Mouse (Mus musculus) hindbrain, embryonic 14.5 days (tissue): Measurements from ENCODE around the gene Rcvrn. TPM values are rescaled to one million over a fixed set of nuclear protein-coding genes. Genes with fewer than 3 reads are reported as not detected.

ENCODE experiments used
- ATAC-seq: fragments of 200-750 bp; cut with Nextera tagmentation; 2 replicates; pipeline ENCODE4 v1.8.0; 2017; ENCODE audit warnings: moderate number of reproducible peaks, mild to moderate bottlenecking, moderate TSS enrichment, moderate library complexity; ENCODE audit not compliant: low FRiP score
- DNase-seq: peaks from one replicate; pipeline ENCODE4 v3.0.0-alpha.2; 2015; ENCODE audit warnings: low spot score
- H3K27ac ChIP-seq: fragments of 300-500 bp; sonication (generic); 2 replicates; pipeline ENCODE4 v1.5.1; 2014; ENCODE audit warnings: mild to moderate bottlenecking, moderate library complexity
- H3K27me3 ChIP-seq: fragments of 300-500 bp; sonication (generic); 2 replicates; pipeline ENCODE4 v1.6.1; 2014; ENCODE audit warnings: mild to moderate bottlenecking, low read length, mixed read lengths; ENCODE audit not compliant: control insufficient read depth, insufficient read depth
- H3K36me3 ChIP-seq: fragments of 300-500 bp; sonication (generic); replicated peaks from 2 replicates; pipeline ENCODE4 v1.6.1; 2014; ENCODE audit not compliant: control insufficient read depth, insufficient read depth
- H3K4me1 ChIP-seq: fragments of 300-500 bp; sonication (generic); replicated peaks from 2 replicates; pipeline ENCODE4 v1.6.1; 2014; ENCODE audit warnings: antibody characterized with exemption, low read length, mixed read lengths; ENCODE audit not compliant: control insufficient read depth, insufficient read depth
- H3K4me2 ChIP-seq: fragments of 300-500 bp; sonication (generic); replicated peaks from 2 replicates; pipeline ENCODE4 v1.6.1; 2014; ENCODE audit warnings: mild to moderate bottlenecking, moderate library complexity
- H3K4me3 ChIP-seq: fragments of 300-500 bp; sonication (generic); replicated peaks from 2 replicates; pipeline ENCODE4 v1.5.1; 2014; ENCODE audit warnings: mild to moderate bottlenecking, low read length
- H3K9ac ChIP-seq: fragments of 300-500 bp; sonication (generic); 2 replicates; pipeline ENCODE4 v1.6.1; 2014
- H3K9me3 ChIP-seq: fragments of 300-500 bp; sonication (generic); 2 replicates; pipeline ENCODE4 v1.6.1; 2016; ENCODE audit warnings: low read length; ENCODE audit not compliant: control insufficient read depth
- WGBS: fragments of 180-500 bp; shearing (Covaris S2); extraction: QIAGEN DNeasy Blood & Tissue Kit; methylation state at CpG from one replicate; pipeline ENCODE4 v1.1.7; 2014; 5-methylcytosine and 5-hydroxymethylcytosine counted together
- polyA plus RNA-seq: library from polyadenylated mRNA; unstranded; fragments of >200 nt; fragmentation: Nextera tagmentation; extraction: Ambion mirVana; gene quantifications from 2 replicates; pipeline ENCODE4 v1.2.1, GENCODE M21; 2014

The Rcvrn gene
- polyA plus RNA-seq: not detected in 2 replicates

DNA sequence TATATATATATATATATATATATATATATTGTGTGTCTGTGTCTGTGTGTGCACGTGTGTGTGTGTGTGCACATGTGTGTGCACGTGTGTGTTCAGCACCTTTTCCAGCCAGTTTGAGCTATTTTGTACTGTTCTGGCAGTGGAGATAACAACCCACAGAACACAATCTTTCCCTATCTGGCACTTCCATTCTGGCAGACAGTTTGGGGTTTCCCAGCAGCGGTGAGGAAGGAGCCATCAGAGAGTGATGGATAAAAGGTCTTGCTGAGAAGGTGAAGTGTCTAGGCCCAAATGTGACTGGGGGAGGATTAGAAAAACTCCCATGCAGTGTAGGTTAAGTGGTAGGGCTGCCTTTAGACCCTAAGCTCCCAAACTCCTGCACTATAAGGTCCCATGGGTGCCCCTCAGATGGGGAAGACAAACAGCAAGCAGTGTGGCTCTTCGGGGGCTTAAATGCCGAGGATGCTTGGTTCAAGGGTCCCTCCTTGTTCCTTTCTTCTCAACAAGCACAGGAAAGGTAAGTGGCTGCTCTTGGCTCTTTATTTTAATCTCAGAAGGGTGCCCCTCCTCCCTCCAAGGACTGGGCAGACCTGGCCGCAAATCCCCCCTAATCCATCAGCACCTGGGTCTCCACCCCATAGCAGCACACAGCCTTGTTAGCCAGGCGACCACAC, at the start of gene Rcvrn:
Rcvrn (plus strand) TSS at position 624 of the 674 bp plus-strand sequence.
- no peaks in the 10 kb centered on the region for H3K36me3 ChIP-seq
- no peak for ATAC-seq
- H3K4me2 ChIP-seq: no peak within 1 kb of the TSS
- H3K27me3 ChIP-seq: no peaks in the 10 kb centered on the region
- no peak within 1 kb of the TSS for H3K4me3 ChIP-seq
- no peak within 1 kb of the TSS for H3K27ac ChIP-seq
- no peak for DNase-seq
- no peaks in the 10 kb centered on the region for H3K4me1 ChIP-seq
- no peaks in the 10 kb centered on the region for H3K9me3 ChIP-seq
- no peak within 1 kb of the TSS for H3K9ac ChIP-seq
- WGBS: 73% methylated on average over 7 of the region's 7 CpGs

DNA sequence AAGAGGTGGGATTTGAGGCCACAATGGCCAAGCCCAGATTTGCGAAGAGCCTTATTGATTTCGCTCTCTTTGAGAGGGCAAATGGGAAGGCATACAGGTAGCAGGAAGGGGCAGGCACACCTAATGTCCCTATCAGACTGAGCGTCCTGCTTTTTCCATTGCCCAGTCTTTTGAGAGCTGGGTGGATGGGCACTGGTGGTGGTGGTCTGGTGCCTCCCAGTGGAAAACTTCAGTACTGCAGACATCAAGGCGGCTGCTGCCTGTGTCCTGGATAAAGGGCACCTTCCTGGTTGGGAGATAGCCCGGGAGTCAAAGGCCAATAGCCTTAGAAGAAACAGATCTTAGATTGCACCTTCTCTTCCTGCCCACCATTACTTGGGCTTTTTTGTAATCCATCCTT, 47.4 kb upstream of the Rcvrn start:
- no peak for ATAC-seq
- Histone ChIP-seq H3K4me1 (peaks cover 8% of the 10 kb centered on the region; the same call in 1 of the 2 replicates), H3K36me3 (no peaks in the 10 kb centered on the region), H3K4me2 (no peak overlapping the region), H3K9ac (no peak overlapping the region), H3K9me3 (no peaks in the 10 kb centered on the region), H3K27me3 (no peaks in the 10 kb centered on the region), H3K4me3 (no peak overlapping the region), H3K27ac (no peak overlapping the region)
- WGBS: 31% methylated on average over 5 of the region's 5 CpGs
- peak; percentile 79 for DNase-seq

DNA sequence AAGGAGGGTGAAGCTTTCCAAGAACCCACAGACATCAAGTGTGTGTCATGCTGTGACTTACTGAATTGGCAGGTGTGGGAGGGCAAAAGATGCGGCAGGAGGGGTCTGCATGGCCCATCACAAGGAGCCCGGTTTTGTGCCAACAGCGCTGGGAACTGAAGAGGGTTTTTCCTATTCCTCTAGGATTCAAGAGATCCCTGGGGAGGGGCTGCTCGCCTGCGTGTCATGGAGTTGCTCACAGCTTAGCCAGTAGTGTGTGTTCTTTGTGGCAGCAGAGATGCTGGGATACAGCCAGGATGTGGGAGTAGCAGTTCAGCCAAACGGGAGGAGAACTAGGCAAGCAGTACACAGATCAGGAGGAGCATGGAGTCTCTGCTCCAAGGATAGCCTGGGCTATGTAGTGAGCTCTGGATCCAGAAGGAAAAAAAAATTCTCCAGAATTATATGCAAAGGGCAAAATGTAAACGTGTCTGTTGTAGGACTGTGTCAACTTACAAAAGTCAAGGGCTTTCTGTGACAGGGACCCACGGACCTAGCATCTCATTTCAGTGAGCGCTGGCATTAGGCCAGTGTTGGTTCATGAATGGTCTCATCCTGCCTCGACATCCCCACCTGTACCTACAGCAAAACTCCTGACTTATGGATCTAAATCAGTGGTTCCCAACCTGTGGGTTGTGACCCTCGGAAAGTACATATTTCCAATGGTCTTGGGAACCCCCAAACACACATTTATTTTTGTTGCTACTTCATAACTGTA, 46.3 kb upstream of the Rcvrn start:
- 74% methylated on average over 11 of the region's 11 CpGs for WGBS
- DNase-seq (no peak), ATAC-seq (no peak)
- Histone ChIP-seq H3K4me3 (no peak overlapping the region), H3K27ac (no peak overlapping the region), H3K4me2 (no peak overlapping the region), H3K4me1 (peaks cover 11% of the 10 kb centered on the region; the same call in 1 of the 2 replicates), H3K36me3 (no peaks in the 10 kb centered on the region), H3K27me3 (no peaks in the 10 kb centered on the region), H3K9ac (no peak overlapping the region), H3K9me3 (no peaks in the 10 kb centered on the region)

DNA sequence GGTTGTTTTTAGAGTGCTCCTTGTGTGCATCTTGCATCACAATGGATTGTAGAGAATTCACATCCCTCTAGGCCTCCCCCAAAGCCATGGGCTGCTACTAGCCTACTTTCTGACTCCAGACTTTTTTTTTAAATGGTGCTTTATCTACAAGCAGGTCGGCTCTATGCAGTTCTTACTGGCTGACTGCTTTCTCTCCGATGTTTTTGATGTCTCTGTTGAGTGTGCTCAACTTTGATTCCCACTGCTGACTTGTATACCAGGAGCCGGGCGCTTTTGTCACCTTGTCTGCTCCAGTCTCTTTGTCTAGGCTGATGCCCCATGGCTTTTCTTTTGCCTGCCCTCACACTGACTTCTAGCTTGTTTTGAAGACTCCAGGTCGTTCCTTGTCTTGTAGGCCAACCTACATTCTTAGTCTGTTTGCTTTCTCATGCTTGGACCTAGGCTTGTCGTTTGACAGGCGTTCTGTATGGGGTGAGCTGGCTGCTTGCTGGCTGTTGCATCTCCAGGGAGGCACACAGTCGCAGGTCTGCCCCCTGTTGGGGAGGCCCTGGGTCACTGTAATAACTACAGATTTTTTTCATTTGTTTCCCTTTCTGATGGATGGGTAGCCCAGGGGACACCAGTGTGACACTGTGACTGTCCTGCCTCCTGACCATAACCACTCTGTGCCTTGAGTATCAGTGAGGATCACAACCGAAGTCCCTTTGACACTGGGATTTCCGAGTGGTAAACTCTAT, 45.0 kb upstream of the Rcvrn start:
- no peak overlapping the region for H3K4me3 ChIP-seq
- no peaks in the 10 kb centered on the region for H3K36me3 ChIP-seq
- 46% methylated on average over 10 of the region's 10 CpGs for WGBS
- no peak overlapping the region for H3K9ac ChIP-seq
- H3K27me3 ChIP-seq: no peaks in the 10 kb centered on the region
- no peak overlapping the region for H3K27ac ChIP-seq
- H3K9me3 ChIP-seq: no peaks in the 10 kb centered on the region
- DNase-seq (no peak), ATAC-seq (no peak)
- H3K4me2 ChIP-seq: no peak overlapping the region
- H3K4me1 ChIP-seq: peaks cover 11% of the 10 kb centered on the region; the same call in 1 of the 2 replicates

DNA sequence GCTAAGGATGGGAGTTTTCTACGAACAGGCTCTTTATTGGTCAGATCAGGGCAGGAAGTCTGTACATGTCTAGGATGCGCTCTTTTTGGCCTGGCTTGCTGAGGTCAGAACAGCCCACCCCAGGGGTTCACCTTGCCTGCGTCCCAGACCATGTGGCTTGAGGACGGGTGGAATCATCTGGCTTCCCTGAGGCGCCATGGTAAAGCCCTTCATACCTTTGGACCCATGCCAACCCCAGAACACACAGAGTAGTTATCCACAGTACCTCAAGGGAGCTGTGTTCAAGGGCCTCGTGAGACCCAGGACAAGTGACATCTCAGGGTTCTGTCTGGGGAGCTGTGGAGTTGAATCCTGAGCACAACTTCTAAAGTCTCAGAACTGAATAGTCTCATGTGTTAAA, 43.4 kb upstream of the Rcvrn start:
- DNase-seq: no peak
- Histone ChIP-seq H3K9me3 (no peaks in the 10 kb centered on the region), H3K27me3 (no peaks in the 10 kb centered on the region), H3K4me2 (no peak overlapping the region), H3K9ac (no peak overlapping the region), H3K4me1 (peaks cover 11% of the 10 kb centered on the region; the same call in 1 of the 2 replicates), H3K4me3 (no peak overlapping the region), H3K36me3 (no peaks in the 10 kb centered on the region), H3K27ac (no peak overlapping the region)
- no peak for ATAC-seq
- WGBS: 74% methylated on average over 6 of the region's 6 CpGs

DNA sequence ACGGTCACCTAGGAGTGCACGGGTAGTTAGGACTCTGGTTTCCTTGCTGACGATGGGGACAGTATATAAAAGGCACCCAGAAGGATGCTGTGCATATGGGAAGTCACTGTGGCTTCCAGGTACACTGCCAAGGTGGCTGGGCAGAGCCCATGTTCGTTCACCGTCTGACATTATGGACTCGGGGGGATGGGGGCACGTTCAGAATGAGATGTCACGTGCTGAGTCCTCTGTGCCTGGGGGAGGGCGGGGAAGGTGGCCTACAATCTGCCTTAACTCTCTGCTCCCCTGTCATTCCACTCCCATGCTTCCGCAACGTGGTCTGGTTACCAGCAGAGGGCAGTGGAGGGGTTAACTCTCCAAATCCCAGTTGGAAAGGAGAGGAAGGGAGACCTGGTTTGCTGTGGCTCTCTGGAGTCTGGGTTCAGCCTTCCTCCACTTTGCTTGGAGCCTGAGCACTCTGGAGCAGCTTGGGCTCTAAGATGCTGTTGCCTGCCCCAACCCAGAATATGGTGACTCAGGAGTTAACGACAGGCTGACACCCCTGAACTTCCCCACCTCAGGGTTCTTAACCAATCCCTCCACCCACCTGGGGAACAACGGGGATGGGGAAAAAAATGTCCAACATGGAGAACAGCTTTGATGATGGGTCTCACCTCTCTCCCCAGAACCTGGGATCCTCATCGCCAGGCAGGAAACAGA, 42.8 kb upstream of the Rcvrn start:
- Histone ChIP-seq H3K9me3 (no peaks in the 10 kb centered on the region), H3K36me3 (no peaks in the 10 kb centered on the region), H3K27ac (no peak overlapping the region), H3K9ac (no peak overlapping the region), H3K4me2 (peak overlapping the region; percentile 30), H3K4me3 (no peak overlapping the region), H3K27me3 (no peaks in the 10 kb centered on the region), H3K4me1 (peaks cover 11% of the 10 kb centered on the region; the same call in 1 of the 2 replicates)
- DNase-seq: peak; percentile 78
- WGBS: 12% methylated on average over 14 of the region's 14 CpGs
- no peak for ATAC-seq

DNA sequence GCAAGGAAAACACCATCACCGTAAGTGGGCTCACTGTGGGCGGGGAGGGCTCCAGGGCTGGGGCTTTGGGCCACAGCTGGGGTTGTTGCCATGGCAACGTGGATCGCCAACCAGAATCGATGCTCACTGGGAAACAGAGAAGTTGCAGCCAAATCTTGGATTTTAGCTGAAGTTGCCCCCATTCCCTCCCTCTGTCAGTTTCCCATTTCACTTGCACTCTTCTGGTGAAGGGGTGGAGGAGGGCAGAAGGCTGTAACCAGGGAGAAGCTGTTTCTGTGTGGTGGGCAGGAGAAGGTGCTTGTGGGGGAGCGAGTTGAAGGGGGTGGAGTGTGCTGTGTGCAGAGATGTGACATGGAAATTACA, 42.3 kb upstream of the Rcvrn start:
- Histone ChIP-seq H3K4me2 (peak overlapping the region; percentile 30; the same call in 1 of the 2 replicates), H3K4me1 (peaks cover 8% of the 10 kb centered on the region; the same call in 1 of the 2 replicates), H3K27ac (no peak overlapping the region), H3K27me3 (no peaks in the 10 kb centered on the region), H3K4me3 (no peak overlapping the region), H3K9me3 (no peaks in the 10 kb centered on the region), H3K9ac (no peak overlapping the region), H3K36me3 (no peaks in the 10 kb centered on the region)
- no peak for DNase-seq
- whole genome bisulfite sequencing: 27% methylated on average over 6 of the region's 6 CpGs
- ATAC-seq: no peak

DNA sequence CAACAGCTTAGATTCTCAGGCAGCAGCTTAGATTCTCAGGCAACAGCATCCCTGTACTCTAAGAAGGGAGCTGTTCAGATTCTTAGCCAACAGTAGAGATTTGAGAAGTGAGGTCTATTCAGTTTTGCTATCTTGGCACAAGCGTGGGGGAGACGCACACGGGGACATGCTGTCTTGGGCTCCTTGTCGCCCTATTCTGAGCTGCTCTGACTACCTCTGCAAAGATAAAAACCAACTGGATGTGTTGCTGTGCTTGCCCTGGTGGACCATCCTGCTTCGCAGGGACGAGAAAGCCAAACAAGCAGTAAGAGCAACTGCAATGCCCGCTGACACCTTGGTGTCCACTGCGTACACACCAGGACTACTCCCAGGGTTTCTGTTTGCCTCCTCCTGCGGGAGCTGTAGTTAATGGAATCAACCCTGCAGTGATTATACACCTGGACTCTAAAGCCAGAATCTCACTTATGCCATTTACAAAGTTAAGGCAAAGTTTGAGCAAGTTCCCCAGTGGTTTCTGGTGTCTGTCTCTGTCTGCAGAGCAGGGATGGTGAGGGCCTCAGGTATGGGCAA, 41.5 kb upstream of the Rcvrn start:
- no peaks in the 10 kb centered on the region for H3K9me3 ChIP-seq
- H3K27ac ChIP-seq: no peak overlapping the region
- no peak for ATAC-seq
- H3K27me3 ChIP-seq: no peaks in the 10 kb centered on the region
- H3K4me3 ChIP-seq: no peak overlapping the region
- H3K36me3 ChIP-seq: no peaks in the 10 kb centered on the region
- no peak overlapping the region for H3K4me2 ChIP-seq
- peaks cover 8% of the 10 kb centered on the region; the same call in 1 of the 2 replicates for H3K4me1 ChIP-seq
- H3K9ac ChIP-seq: no peak overlapping the region
- WGBS: 90% methylated on average over 9 of the region's 9 CpGs
- no peak for DNase-seq
